Mouse (Mus musculus) activated CD4-positive, CD25-positive, alpha-beta regulatory T cell, adult 4 months (primary cell): ENCODE data around the gene Vsig8. TPM values are rescaled to one million over a fixed set of nuclear protein-coding genes. Genes with fewer than 3 reads are reported as not detected.
A peak's percentile ranks its signal among the peaks of the same experiment; 100 is the strongest.

Experiments used
- ATAC-seq: one replicate; pipeline ENCODE4 v1.8.0; 2017
- polyA plus RNA-seq, 2 experiments: library from polyadenylated mRNA; unstranded; fragments of 100-300 nt; shearing (Covaris generic); gene quantifications; one replicate each; pipeline ENCODE4 v1.2.1; 2017

Gene Vsig8
- not detected for polyA plus RNA-seq

DNA sequence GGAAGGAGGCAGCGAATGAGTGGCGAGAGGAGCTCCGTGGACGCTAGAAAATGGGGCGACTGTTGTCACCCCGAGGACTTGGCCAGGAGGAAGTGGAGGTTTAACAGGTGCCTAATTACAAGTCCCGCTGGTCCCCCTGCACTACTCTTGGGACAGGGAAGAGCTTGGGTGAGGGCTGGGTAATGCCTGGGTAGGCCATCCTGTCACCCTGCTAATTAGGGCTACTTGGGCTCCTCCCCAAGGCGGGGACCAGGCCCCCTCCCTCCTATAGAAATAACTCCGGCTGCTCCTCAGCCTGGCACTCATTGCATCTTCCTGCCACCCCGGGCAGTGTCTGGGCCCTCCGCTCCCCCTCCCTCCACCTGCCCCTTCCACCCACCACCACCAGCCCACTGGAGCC is at the start of gene Vsig8:
Vsig8 (plus strand) TSS at position 301 of the 400 bp plus-strand sequence.
- ATAC-seq = no peak

DNA sequence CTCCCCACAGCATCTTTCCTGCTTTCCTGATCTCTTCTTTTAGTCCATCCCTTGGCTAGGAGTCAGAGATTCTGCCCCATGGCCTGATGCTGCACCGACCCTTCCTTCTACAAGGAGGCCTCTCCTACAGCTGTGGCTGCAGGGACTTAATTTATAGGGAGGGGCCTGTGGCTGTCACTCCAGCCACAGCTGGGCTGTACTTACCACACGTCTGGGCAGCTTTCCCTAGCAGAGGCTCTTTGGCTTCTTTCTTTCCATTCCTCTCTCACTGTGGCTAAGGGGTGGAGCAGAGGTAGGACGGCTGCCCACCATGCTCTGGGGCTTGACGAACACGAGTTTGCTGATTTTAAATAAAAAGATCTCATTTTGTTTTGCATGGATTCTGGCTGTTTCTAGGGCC is 48.7 kb upstream of the Vsig8 start:
- ATAC-seq = no peak

DNA sequence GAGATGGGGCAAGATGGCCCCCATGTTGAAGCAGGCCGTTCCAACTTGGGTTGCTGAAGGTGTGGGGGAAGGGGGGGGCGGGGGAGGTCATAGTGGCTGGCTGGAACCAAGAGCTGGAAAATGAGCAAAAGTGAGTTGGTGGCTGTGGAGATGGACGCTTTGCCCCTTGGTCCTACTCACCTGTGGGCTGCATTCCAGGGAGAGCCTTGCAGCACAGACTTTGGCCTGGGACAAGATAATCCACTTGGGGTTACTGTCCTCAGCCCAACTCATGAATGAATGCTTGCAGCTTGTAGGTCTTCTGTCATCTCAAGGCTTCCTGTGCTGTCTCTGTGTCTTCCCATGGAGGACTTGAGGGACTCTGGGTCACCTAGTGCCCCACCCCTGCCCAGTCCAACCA is 48.0 kb upstream of the Vsig8 start:
- ATAC-seq = no peak

DNA sequence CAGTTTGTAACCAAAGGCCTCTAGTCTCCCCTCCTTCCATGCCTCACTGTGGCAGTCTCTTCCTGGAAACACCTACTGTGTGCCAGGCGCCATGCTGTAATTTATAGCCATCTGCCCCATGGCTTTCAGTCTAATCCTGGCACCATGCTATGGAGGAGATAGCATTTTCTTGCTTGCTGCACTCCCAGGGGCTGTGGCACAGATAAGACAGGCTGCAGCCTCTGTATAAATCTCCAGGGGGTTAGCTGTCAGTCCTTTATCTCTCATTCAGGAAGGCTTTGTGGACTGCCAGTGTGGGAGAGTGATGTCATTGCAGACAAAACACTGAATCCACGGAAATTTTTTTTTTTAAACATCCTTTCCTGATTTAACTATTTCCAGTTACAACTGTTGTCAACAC is 47.6 kb upstream of the Vsig8 start:
- ATAC-seq = no peak

DNA sequence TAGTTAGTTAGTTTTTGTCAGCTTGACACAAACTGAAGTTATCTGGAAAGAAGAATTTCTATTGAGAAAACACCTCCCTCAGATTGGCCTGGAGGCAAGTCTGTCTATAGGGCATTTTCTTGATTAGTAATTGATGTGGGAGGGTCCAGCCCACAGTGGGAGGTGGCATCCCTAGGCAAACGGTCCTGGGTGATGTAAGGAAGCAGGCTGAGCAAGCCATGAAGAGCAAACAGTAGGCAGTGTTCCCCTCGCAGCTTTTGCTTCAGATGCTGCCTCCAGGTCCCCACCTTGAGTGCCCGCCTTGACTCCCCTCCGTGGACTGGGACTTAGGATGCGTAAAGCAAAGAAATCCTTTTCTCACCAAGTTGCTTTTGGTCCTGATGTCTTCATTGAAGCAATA is 46.5 kb upstream of the Vsig8 start:
- ATAC-seq = no peak

DNA sequence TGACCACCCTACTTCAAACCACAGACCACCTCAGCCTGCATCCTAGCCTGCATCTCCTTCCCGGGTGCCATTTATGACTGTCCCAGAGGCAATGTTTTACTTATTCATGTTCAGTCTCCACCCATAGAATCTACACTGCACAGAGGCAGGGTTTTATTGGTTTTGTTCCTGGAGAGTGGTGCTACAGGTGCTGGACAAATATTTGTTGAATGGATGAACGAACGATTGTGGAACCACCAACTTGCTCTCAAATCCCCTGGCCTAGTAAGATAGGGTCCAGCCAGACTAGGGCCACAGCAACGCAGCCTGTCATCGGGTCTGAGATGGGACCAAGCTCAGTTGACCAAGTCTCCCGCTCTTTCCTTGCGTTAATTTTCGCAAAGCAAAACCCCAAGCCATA is 45.8 kb upstream of the Vsig8 start:
- no peak for ATAC-seq

DNA sequence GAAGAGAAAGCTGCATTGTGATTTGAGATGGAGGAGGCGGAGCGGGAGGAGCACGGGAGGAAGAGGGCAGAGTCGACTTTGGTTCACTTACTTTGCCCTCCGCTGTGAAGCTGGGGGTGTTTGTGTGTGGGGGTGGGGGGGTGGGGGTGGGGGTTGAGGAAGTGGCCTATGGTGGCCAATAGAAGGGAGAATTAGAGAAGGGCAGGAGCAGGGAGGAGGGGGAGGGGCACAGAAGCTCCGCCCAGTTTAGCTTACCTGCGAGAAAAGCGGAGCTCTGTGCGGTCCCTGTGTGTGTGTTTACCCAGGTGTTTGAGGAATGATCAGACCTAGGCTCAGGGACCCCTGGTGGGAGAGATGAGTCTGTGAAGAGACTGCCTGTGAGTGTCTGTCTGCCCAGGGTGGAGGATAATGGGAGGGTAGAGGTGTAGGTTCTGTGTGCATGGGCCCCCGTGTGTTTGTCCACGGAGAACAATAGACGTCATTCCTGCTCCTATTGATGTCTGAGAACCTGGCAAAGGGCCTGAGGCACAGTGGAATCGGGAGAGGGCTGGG is 45.2 kb upstream of the Vsig8 start:
- no peak for ATAC-seq

DNA sequence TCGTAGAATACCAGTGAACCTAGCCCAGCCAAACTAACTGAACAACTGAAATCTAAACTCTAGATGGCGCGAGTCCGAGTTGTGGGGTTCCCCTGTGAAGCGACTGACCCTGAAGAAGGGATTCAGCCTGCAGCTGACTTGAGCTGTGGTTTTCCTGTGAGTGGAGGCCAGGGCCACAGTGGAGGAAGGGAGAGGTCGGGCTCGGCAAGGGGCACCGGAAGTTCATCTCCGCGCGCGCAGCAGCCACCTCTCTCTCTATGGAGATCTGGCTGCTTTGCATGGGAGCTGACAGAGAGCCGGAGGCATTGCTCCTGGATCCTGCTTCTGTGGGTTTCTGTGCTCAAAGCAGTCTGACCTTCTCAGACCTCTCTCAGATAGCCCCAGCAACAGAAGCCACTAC is 42.8 kb upstream of the Vsig8 start:
- ATAC-seq = peak; percentile 60

DNA sequence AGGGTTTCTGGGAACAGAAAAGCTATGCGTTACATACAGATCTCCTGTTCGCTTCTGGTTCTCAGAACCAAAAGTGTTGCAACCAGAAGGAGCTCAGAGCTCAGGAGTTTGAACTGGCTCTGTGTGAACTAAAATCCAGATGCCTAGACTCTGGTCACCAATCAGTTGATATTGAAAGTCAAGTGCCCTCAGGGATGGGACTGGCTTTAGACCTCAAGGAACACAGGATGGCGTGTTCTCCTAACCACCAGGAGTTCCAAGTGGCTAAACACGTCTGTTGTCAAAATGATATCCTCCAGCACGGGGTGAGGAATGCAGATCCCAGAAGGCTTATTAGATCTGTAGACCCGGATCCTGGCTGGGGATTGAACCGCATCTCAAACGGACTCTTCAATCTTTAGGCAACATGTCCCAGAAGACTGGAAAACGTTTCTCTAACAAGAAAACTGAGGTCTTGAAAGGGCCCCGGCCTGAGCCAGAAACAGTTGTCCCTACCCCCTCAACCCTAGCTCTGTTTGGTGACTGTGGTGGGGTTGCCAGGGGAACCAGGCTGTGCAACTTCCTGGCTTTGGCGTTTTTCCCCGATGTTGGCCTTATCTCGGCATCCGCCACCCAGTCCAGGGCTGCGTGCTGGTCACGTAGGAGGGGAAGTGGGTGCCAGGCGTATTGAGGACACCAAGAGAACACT is 42.1 kb upstream of the Vsig8 start:
- ATAC-seq = peak; percentile 87

DNA sequence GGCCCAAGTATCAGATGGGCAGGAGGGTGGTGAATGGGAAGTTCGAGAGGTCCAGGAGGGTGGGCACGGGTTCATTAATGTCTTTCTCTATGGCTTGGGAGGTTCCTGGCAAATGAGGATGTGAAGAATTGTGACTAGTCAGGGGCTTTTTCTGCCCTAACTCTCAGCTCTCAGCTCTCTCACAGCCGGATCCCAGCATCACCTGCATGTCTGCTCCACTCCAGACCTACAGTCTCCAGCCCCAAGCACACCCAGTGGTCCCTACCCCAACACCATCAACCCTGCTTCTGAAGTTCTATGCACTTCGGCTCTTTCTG is 41.6 kb upstream of the Vsig8 start:
- ATAC-seq = peak; percentile 58

DNA sequence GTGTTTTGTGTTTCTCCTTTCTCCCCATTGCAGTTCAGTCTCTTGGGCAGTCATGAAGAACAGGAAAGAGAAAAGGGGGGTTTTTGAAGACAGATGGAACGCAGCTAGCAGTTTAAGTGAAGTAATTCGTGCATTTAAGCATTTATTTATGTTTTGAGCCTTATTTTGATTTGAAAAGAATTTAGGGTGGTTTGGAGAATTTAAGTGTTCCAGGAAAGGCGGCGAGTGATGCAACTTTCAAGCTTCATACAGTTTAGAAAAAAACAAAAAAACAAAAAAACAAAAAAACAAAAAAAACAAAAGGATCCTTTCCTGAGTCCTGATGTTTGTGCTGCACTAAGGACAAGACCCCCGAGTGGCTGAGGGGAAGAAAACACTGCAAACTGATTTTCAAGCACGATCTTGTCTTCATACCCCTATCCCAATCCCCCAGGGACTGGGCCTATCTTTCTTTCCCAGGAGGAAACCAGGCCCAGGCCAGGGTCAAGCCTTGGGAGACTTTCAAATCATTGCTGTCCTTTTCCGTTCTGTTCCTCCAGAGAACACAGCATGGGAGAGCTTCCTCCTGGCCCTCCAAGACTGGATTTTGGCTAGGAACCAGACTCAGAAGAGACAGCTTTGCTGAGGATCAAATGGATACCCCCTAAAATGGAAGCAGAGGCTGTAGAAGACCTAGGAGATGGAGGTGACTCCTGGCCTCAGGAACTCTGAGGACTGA is 41.0 kb upstream of the Vsig8 start:
- no peak for ATAC-seq

DNA sequence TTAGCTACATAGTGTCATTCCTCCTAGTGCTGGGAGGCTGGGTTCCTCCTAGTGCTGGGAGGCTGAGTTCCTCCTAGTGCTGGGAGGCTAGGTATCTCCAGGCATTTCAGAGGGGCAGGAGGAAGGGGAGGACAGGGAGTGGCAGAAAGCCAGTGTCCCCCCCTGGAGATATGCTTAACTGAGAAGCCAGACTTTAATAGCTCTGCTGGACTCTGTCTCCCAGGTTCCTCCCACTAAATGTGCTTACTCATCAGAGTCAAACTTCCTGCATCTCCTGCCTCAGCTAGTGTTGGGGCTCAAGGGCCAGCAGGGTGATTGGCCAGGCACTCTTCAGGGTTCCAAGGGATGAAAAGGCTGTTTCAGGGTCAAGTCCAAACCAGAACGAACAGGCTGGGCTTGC is 40.3 kb upstream of the Vsig8 start:
- ATAC-seq = no peak

DNA sequence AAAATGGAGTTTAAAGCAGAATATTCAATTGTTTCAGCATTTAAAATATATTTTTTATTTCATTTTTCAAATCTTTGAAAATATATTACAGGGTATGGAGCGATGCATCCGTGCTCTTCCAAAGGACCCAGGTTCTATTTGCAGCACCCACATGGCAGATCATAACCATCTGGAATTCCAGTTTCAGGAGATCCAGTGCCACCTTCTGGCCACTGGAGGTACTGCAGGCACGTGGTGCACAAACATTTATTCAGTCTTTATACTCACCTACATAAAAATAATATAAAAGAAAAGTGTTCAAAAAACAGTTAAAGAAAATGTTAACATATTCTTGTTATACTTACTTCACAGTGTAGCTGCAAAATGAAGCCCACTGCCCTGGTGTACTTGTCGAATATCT is 37.7 kb upstream of the Vsig8 start:
- no peak for ATAC-seq

DNA sequence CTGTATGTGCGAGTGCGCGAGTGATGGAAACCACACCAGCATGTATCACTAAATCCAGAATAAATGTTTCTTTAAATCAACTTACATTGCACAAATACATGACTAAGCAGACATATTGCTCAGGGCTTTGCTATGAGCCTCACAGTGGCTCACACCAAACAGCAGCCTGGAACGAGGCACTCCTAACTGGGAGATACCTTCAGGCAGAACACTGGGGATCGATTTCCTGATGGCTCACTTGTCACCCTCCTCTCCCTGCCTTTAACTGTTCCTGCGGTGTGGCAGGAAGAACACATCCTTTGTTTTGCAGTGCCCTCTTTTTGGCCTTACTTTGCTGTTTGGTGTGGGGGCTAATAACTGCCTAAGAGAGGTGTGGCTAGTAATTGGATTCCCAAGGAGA is 36.1 kb upstream of the Vsig8 start:
- ATAC-seq = no peak

DNA sequence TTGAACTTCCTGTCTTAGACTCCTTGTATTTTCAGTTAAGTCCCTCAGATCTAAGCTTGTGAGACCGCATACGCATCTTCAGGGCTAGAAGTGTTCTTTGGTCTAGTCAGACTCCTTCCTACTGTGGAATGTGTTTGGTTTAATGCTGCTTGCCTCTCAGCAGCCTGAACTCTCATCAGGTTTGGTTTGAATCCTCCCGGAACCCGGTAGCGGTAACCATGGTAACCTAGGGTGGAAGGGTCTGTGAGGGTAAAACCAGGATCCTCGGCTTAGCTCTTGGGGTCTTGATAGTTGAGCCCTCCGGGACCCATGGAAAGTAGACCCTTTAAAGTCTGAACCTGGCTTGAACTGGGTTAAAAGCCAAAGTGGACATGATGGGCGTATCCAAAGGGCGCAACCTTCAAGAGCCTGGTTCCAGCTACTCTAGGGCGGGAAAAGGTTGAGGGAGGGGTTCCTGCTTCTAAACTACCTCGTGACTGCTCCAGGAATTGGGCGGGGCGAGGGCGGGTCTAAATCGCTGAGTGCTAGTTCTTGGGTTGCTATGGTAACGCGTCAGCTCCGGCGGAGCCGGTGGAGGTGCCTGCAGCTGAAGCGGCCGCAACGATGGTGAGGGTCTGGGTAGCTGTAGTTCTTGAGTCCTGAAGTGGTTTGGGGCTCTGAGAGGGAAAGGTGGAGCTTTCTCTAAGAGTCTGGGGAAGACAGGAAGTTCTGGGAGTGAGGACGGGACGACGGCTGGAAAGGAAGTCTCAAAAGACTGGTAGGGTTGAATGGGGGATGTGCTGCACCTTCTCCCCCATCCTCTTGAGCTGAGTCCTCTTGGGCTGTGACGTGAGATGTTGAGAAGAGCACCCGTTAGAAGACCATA is 34.9 kb upstream of the Vsig8 start, which contains the start of gene Cfap45:
Cfap45 (plus strand) TSS at position 226 of the 865 bp plus-strand sequence.
- peak; percentile 70 for ATAC-seq

DNA sequence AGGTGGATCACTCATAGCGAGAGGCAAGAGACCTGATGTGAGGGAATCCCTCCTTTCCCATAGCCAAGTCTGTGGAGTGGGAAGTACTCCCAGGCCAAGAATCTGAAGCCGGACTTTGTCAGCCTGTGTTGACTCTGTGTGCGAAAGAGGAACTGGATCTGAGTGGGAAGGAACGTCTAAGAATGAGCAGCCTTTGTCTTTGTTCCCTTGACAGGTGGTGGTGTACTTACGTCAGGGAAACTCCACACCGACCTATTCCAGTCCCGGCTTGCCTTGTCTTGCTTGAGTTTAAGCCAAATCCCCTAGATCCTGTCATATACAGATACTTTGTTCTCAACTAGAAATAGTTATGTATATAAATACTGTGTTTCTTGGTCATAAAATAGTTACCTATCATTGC is 33.2 kb upstream of the Vsig8 start:
- no peak for ATAC-seq

DNA sequence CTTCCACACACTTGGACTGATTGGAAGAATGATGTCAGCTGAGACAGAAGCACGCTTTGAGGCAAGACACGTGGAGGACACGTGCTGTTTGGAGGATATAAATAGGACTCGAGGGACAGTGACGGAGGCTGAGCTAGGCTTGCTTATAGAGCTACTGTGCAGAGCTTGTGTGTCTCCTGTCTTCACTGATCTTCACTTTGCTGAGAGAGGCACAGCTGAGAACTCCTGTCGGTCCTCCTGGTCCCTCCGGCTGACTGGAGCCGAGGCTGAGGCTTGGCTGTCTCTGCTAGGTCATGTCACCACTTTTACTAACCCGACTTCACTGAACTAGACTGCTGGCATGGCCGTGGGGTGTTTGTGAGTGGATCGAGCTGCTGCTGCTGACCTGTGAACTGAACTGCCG is 32.0 kb upstream of the Vsig8 start:
- no peak for ATAC-seq

DNA sequence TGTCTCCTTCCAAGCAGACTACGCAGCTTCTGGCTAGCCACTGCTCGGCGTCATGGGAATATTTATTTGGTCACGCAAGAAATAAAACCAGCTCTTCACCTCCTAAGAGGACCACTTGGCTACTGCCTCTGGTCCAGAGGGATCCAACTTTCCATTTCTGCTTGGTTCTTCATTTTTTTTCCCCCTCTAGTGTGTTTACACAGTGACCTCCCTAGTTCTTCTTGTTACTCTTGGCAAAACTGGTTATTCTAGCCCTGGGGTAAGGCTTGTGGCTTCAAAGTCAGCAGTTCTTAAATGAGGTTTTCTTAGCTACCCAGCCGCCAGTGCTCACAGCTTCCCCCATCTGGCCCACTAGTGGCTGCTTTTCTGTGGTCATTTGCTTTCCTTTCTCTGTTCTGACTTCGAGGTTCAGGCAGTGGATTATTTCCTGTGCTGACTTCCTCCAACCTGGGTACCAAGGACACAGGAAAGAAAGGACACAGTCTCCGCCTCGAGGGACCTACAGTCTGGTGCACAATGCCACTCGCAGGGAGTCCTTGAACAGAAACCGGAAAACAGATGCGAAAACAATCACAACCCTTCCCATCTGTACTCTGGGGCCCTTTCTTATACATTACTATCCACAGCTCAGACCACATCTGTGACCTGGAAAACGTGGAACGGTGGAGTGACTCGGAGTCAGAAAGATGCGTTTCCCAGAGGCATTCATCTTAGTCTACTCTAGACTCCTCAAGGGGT is 30.5 kb upstream of the Vsig8 start:
- ATAC-seq = peak; percentile 18

DNA sequence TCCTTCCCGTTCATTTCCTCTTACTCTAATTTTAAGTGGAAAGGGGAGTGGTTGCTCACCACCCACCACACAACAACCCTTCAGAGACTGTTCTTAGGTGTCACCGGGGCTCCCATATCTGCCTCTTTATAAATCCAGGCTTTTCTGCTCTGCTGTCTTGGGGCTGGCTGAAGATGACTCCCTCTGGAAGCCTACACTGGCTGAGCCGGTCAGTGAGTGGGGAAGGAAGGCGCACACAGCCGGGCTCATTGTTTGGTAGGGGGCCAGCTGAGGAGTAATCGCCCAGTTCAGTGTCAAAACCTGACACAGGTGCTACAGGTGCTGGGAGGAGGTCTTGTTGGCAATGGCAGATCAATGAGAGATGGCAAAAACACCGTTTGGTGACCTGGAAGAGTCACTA is 29.8 kb upstream of the Vsig8 start:
- ATAC-seq = no peak

DNA sequence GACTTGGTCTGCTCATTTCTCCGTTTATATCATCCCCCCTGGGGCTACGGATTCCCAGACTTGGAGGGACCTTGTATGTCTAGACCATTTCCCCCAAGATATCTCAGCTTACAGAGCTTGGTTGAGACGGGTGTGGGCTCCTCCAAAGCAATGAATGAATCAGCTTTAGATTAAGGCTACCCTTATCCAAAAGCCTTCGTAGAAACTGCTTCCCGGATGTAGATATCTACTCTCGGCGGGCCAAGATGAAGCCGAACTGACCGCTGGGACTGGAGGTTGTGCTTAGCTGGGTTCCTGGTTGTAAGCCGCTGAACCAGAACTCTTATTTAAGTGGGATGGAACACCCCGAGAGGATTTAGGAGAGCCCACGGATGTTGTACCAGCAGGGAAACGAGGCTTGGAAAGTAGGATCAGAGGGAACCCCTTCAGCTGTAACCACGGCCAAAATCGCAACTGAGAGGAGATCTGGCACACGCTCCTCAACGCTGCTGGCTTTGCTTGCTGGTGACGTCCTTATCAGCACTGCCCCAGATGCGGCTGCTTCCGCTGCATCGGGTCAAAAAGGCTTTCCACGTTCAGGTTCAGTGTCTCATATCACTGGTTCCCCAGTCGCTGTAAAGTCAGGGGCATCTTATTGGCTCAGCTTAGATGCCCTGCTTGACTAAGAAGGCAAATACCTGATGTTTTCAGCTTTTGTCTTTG is 29.2 kb upstream of the Vsig8 start:
- ATAC-seq = peak; percentile 38

DNA sequence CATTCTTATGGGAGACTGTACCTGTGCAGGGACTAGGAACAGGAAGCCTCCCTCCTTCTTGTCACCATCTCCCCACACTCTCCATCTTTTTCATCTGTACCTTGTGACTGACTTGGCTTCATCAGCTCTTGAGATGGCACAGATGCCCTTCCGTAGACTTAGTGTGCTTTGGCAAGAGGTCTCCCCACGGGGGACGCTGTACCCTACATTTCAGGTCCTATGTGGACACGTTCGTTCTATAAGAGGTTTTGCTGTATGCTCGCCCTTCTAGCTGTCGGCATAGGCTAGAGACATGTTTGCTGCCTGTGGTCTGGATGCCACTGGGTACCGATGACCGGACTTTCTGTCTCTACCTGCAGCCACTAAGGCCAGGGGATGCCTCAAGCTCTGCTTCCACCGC is 28.3 kb upstream of the Vsig8 start:
- ATAC-seq = no peak

DNA sequence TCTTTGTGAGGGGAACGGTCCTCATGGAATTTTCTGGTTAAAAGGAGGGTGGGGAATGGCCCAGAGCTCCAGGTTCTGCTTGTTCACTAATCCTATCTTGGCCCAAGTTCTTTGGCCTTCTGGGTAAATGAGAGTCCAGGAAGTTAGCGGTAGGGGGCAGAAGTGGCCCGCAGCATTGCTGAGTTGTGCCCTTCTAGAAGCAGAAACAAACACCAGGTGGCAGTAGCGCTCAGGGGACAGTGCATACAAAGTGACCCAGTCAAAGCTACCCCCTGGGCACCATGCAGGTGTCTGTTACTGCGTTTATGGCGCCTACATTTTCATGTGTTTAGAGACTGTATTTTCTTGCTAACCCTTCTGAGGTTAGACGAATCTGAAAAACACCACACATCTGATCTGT is 27.0 kb upstream of the Vsig8 start:
- peak; percentile 60 for ATAC-seq
